Mouse (Mus musculus) testis, postnatal 10 days (tissue): ENCODE results near the gene Tyro3.
A peak's percentile ranks its signal among the peaks of the same experiment; 100 is the strongest.

ENCODE experiments used
- DNase-seq: peaks from one replicate; pipeline ENCODE4 v3.0.0; 2021; ENCODE audit warnings: low spot score

Gene Tyro3

GRCm38 (mm10) chr2:119804275-119804628 is 6.7 kb downstream of the Tyro3 start:
- no peak for DNase-seq

- no peak for DNase-seq
These were observed 7.2 kb downstream of the Tyro3 start for GRCm38 (mm10) chr2:119804776-119805175.

- no peak for DNase-seq
These were observed 8.0 kb downstream of the Tyro3 start for GRCm38 (mm10) chr2:119805536-119805935.

- no peak for DNase-seq
These were observed 10.9 kb downstream of the Tyro3 start for GRCm38 (mm10) chr2:119808438-119808837.

GRCm38 (mm10) chr2:119808881-119809280 is 11.3 kb downstream of the Tyro3 start:
- no peak for DNase-seq

GRCm38 (mm10) chr2:119810890-119811289 is 13.4 kb downstream of the Tyro3 start:
- no peak for DNase-seq

GRCm38 (mm10) chr2:119811490-119812146 is 14.1 kb downstream of the Tyro3 start:
- DNase-seq = no peak

GRCm38 (mm10) chr2:119814376-119814933 is 16.9 kb downstream of the Tyro3 start:
- DNase-seq = peak; percentile 86

GRCm38 (mm10) chr2:119816611-119817010 is 19.1 kb downstream of the Tyro3 start:
- no peak for DNase-seq

- no peak for DNase-seq
These were observed 19.5 kb downstream of the Tyro3 start for GRCm38 (mm10) chr2:119817047-119817446.

GRCm38 (mm10) chr2:119818668-119819272 is 21.2 kb downstream of the Tyro3 start:
- no peak for DNase-seq

GRCm38 (mm10) chr2:119821136-119821535 is 23.6 kb downstream of the Tyro3 start:
- DNase-seq = no peak

- no peak for DNase-seq
These were observed 33.0 kb downstream of the Tyro3 start for GRCm38 (mm10) chr2:119830579-119830978.

- DNase-seq = no peak
These were observed 36.7 kb downstream of the Tyro3 start for GRCm38 (mm10) chr2:119834231-119834630.

GRCm38 (mm10) chr2:119837616-119838015 is 40.1 kb downstream of the Tyro3 start:
- no peak for DNase-seq

GRCm38 (mm10) chr2:119838363-119839156 is 41.0 kb downstream of the Tyro3 start:
- DNase-seq = no peak

- DNase-seq = no peak
These were observed 42.5 kb downstream of the Tyro3 start for GRCm38 (mm10) chr2:119840008-119840407.

GRCm38 (mm10) chr2:119842000-119842399 is 44.5 kb downstream of the Tyro3 start:
- no peak for DNase-seq

GRCm38 (mm10) chr2:119843526-119843925 is 46.0 kb downstream of the Tyro3 start:
- no peak for DNase-seq

- no peak for DNase-seq
These were observed 48.5 kb downstream of the Tyro3 start for GRCm38 (mm10) chr2:119845882-119846546.

- no peak for DNase-seq
These were observed 49.4 kb downstream of the Tyro3 start for GRCm38 (mm10) chr2:119846929-119847328.

- DNase-seq = no peak
These were observed 56.3 kb downstream of the Tyro3 start for GRCm38 (mm10) chr2:119853811-119854210.
